Mouse (Mus musculus) lung, embryonic 16.5 days (tissue): ENCODE measurements around the gene Gnb2. TPM values are rescaled to one million over a fixed set of nuclear protein-coding genes. Genes with fewer than 3 reads are reported as not detected.

Experiments used
- ATAC-seq: fragments of 200-750 bp; cut with Nextera tagmentation; 2 replicates; pipeline ENCODE4 v1.8.0; 2017; ENCODE audit warnings: low read depth, mild to moderate bottlenecking, moderate library complexity
- H3K27ac ChIP-seq: fragments of 300-500 bp; sonication (generic); 2 replicates; pipeline ENCODE4 v1.5.1; 2014; ENCODE audit warnings: mild to moderate bottlenecking, control low read depth, low read length
- H3K27me3 ChIP-seq: fragments of 300-500 bp; sonication (generic); 2 replicates; pipeline ENCODE4 v1.6.1; 2014; ENCODE audit warnings: low read depth, low read length, mixed read lengths; ENCODE audit not compliant: control insufficient read depth, insufficient read depth
- H3K36me3 ChIP-seq: fragments of 300-500 bp; sonication (generic); 2 replicates; pipeline ENCODE4 v1.6.1; 2014; ENCODE audit warnings: low read length; ENCODE audit not compliant: control insufficient read depth, insufficient read depth
- H3K4me1 ChIP-seq: fragments of 300-500 bp; sonication (generic); replicated peaks from 2 replicates; pipeline ENCODE4 v1.6.1; 2014; ENCODE audit warnings: low read length, mixed read lengths; ENCODE audit not compliant: control insufficient read depth, insufficient read depth
- H3K4me2 ChIP-seq: fragments of 300-500 bp; sonication (generic); 2 replicates; pipeline ENCODE4 v1.6.1; 2014; ENCODE audit warnings: low read depth, low read length, control low read depth
- H3K4me3 ChIP-seq: fragments of 300-500 bp; sonication (generic); 2 replicates; pipeline ENCODE4 v1.5.1; 2014; ENCODE audit warnings: mild to moderate bottlenecking, low read length, control low read depth
- H3K9ac ChIP-seq: fragments of 300-500 bp; sonication (generic); 2 replicates; pipeline ENCODE4 v1.6.1; 2014; ENCODE audit warnings: low read length, control low read depth
- H3K9me3 ChIP-seq: fragments of 300-500 bp; sonication (generic); 2 replicates; pipeline ENCODE4 v1.6.1; 2016; ENCODE audit warnings: low read length; ENCODE audit not compliant: control insufficient read depth
- WGBS: fragments of 180-500 bp; shearing (Covaris S2); extraction: QIAGEN DNeasy Blood & Tissue Kit; methylation state at CpG from one replicate; pipeline ENCODE4 v1.1.7; 2014; 5-methylcytosine and 5-hydroxymethylcytosine counted together
- polyA plus RNA-seq: library from polyadenylated mRNA; unstranded; fragments of >200 nt; fragmentation: Nextera tagmentation; extraction: Ambion mirVana; gene quantifications from 2 replicates; pipeline ENCODE4 v1.2.1, GENCODE M21; 2015

The Gnb2 gene
- polyA plus RNA-seq, 1 experiment from 2014 or later = 379 TPM

DNA sequence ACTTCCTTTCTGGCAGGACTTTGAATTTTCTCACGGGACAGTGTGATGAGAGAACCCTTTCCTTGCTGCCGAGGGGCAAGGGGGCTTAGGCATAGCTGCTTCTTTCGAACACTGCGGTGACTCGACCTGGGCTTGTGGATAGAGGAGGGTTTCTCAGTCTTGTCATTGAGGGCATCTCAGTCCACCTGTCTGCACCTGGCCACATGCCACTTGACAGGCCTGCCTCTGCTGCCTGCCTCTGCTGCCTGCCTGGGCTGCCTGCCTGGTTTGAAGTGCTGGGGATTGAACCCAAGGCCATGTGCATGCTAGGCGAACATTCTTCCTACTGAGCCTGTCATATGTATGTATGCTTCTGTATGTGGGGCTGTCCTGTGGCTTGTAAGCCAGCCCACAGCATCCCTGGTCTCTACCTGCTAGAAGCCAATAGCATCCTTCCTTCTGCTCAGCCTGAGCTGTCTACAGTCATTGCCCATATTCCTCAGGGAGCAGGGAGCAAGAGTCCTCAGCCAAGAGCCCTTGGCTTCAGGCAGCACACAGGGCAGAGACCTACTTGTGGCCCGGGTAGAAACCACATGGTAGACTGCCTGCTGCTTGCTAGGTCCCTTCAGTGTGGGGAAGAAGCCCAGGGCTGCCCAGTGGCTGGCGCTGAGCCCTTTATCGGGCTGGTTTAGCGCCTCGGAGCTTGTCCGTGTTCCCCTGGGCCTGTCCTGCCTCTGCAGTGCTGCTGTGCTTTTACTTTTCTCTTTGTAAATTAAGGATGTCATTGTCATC is 19.2 kb downstream of the Gnb2 start:
- peaks cover 24% of the 10 kb centered on the region for H3K4me1 ChIP-seq
- H3K27me3 ChIP-seq = no peaks in the 10 kb centered on the region
- H3K4me2 ChIP-seq = no peak overlapping the region
- H3K9ac ChIP-seq = no peak overlapping the region
- no peak overlapping the region for H3K27ac ChIP-seq
- no peaks in the 10 kb centered on the region for H3K9me3 ChIP-seq
- 81% methylated on average over 12 of the region's 12 CpGs for WGBS
- peaks cover 7% of the 10 kb centered on the region; the same call in 1 of the 2 replicates for H3K36me3 ChIP-seq
- no peak overlapping the region for H3K4me3 ChIP-seq
- ATAC-seq = no peak

DNA sequence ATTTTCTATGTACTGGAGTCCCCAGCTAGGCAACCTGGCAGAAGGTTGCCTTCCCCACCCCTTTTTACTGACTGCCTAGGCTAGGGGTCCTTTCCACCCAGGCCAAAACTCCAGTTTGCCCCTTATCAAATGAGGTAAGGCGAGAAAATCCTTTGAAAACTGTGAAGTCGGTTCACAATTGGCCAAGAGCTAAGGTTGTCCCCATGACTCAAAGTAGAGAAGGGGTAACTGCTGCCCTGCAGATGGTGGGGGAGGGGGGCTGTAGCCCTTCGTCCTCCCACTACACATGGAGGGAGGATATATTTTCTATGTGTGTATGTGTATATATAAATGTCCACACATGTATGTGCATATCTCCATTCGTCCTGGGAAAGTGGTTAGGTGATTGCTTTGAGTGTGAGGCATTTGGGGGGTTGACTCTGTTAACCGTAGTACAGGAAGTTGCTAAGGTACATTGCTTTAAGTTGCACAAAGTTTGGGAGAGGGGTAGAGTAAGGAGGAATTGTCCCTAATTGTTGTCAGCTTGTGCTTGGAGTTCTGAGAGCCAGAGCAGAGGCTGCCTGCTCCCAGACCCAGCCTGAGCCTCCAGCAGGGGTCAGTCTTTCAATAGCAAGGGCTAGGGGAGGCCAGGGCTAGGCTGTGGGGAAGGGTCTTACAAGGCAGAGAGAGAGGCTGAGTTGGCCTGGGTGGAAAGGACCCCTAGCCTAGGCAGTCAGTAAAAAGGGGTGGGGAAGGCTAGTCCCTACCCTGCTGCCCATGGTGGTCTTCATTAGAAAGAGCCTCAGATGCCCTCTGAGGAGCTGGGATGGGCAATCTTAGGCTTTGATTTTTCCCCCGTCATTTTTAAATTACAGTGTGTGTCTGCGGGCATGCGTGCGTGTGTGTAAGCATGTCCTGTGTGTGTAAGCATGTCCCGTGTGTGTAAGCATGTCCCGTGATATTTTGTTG is 20.2 kb downstream of the Gnb2 start:
- Histone ChIP-seq H3K9ac (no peak overlapping the region), H3K4me3 (no peak overlapping the region), H3K27me3 (no peaks in the 10 kb centered on the region), H3K4me2 (no peak overlapping the region), H3K9me3 (no peaks in the 10 kb centered on the region), H3K4me1 (peaks cover 24% of the 10 kb centered on the region), H3K27ac (no peak overlapping the region), H3K36me3 (no peaks in the 10 kb centered on the region)
- ATAC-seq = no peak
- 74% methylated on average over 11 of the region's 11 CpGs for WGBS

- Histone ChIP-seq H3K4me3 (peak overlapping the region; percentile 96), H3K4me1 (peaks cover 24% of the 10 kb centered on the region), H3K27me3 (no peaks in the 10 kb centered on the region), H3K4me2 (peak overlapping the region; percentile 90), H3K9ac (peak overlapping the region; percentile 99; the same call in 1 of the 2 replicates), H3K36me3 (no peaks in the 10 kb centered on the region), H3K27ac (no peak overlapping the region), H3K9me3 (no peaks in the 10 kb centered on the region)
- WGBS = 54% methylated on average over 3 of the region's 3 CpGs
- ATAC-seq = no peak
These were observed 21.6 kb downstream of the Gnb2 start for GRCm38 (mm10) chr5:137511706-137512105.

GRCm38 (mm10) chr5:137510573-137511390 is 22.5 kb downstream of the Gnb2 start:
- peak; percentile 65 for ATAC-seq
- Histone ChIP-seq H3K9ac (peak overlapping the region; percentile 99), H3K9me3 (no peaks in the 10 kb centered on the region), H3K4me2 (peak overlapping the region; percentile 90), H3K4me1 (peaks cover 24% of the 10 kb centered on the region), H3K27me3 (no peaks in the 10 kb centered on the region), H3K4me3 (peak overlapping the region; percentile 96), H3K27ac (peak overlapping the region; percentile 79), H3K36me3 (no peaks in the 10 kb centered on the region)
- WGBS = under 1% methylated on average over 32 of the region's 83 CpGs

GRCm38 (mm10) chr5:137510014-137510501 is 23.3 kb downstream of the Gnb2 start:
- H3K9me3 ChIP-seq = no peaks in the 10 kb centered on the region
- peak overlapping the region; percentile 59 for H3K4me2 ChIP-seq
- H3K9ac ChIP-seq = peak overlapping the region; percentile 99
- peak; percentile 89 for ATAC-seq
- H3K4me3 ChIP-seq = peak overlapping the region; percentile 96
- no peaks in the 10 kb centered on the region for H3K36me3 ChIP-seq
- WGBS = 2% methylated on average over 26 of the region's 52 CpGs
- no peaks in the 10 kb centered on the region for H3K27me3 ChIP-seq
- peak overlapping the region; percentile 79 for H3K27ac ChIP-seq
- H3K4me1 ChIP-seq = peaks cover 24% of the 10 kb centered on the region

DNA sequence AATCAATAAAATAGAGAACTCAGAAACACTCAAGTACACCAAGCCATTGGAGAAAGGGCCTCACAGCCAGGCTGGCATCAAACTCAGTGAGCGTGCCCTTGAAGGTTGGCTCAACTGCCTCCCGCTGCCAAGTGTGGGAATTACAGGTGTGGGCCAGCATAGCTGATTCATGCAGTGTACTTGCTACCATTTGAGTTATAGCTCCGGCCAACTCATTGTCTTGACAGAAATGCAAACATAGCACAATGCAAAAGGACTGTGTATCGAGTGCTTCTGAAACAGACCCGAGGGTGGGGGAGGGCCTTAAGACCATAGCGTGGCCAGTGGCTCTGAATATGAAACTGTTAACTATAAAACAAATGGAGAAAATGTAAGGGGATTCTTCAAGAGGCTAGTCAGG is 29.3 kb downstream of the Gnb2 start:
- peaks cover 11% of the 10 kb centered on the region for H3K4me1 ChIP-seq
- WGBS = 70% methylated on average over 6 of the region's 6 CpGs
- no peak overlapping the region for H3K9ac ChIP-seq
- no peak overlapping the region for H3K4me2 ChIP-seq
- H3K27me3 ChIP-seq = no peaks in the 10 kb centered on the region
- no peak for ATAC-seq
- no peak overlapping the region for H3K4me3 ChIP-seq
- H3K9me3 ChIP-seq = no peaks in the 10 kb centered on the region
- no peak overlapping the region for H3K27ac ChIP-seq
- H3K36me3 ChIP-seq = no peaks in the 10 kb centered on the region

DNA sequence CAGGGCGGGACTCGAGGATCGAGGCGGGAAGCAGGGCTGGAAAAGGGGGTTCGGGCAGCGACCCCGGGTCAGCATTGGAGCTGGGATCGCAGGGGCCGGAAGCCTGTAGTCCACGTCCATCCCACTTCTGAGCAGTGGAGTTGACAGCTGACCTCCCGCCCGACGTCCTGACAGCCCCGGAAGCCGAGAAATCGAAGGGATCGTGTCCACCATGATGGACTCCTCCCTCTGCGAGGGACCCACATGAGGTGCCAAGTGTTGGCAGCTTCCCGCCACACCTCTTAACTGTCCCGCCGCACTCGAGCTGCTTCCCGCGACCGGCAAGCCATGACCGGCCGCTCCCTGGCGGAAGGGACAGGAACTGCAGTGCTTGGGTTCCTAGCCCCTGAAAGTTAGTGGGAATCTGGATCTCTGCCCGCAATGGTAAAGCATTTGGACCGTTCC is 30.6 kb downstream of the Gnb2 start:
- Histone ChIP-seq H3K27me3 (no peaks in the 10 kb centered on the region), H3K9me3 (no peaks in the 10 kb centered on the region), H3K4me1 (peaks cover 11% of the 10 kb centered on the region), H3K4me2 (peak overlapping the region; percentile 74), H3K4me3 (peak overlapping the region; percentile 65), H3K27ac (peak overlapping the region; percentile 96), H3K36me3 (no peaks in the 10 kb centered on the region), H3K9ac (peak overlapping the region; percentile 74)
- WGBS = under 1% methylated on average over 30 of the region's 30 CpGs
- peak; percentile 91 for ATAC-seq

GRCm38 (mm10) chr5:137501709-137502666 is 31.3 kb downstream of the Gnb2 start, which contains the start of gene Pop7:
Pop7 (minus strand) TSS chr5:137502518.
- Histone ChIP-seq H3K27ac (peak within 1 kb of the TSS; percentile 97), H3K4me3 (peak within 1 kb of the TSS; percentile 65)
- WGBS = under 1% methylated on average over 63 of the region's 64 CpGs

More at GRCm38 (mm10) chr5:137501709-137502666, 31.3 kb downstream of the Gnb2 start, which contains the start of gene Pop7:
- Histone ChIP-seq H3K4me2 (peak within 1 kb of the TSS; percentile 85), H3K9me3 (no peaks in the 10 kb centered on the region), H3K4me1 (peaks cover 11% of the 10 kb centered on the region), H3K36me3 (no peaks in the 10 kb centered on the region), H3K9ac (peak within 1 kb of the TSS; percentile 88), H3K27me3 (no peaks in the 10 kb centered on the region)
- peak; percentile 97 for ATAC-seq
